Mouse (Mus musculus) splenic B cell, adult 2 months (primary cell): ENCODE data around the gene S1pr5.

ENCODE experiments used
- DNase-seq: peaks from one replicate; pipeline ENCODE4 v3.0.0-alpha.2; 2011; ENCODE audit warnings: low read depth, low spot score
- H3K27me3 ChIP-seq: 2 replicates; pipeline ENCODE4 v1.6.1; 2012; ENCODE audit warnings: mild to moderate bottlenecking, low read length, moderate library complexity, mixed read lengths; ENCODE audit not compliant: control insufficient read depth, poor library complexity, insufficient read depth, severe bottlenecking
- H3K36me3 ChIP-seq: 2 replicates; pipeline ENCODE4 v1.6.1; 2012; ENCODE audit warnings: mild to moderate bottlenecking, low read length, moderate library complexity, mixed read lengths; ENCODE audit not compliant: control insufficient read depth, poor library complexity, insufficient read depth, severe bottlenecking

Gene S1pr5

DNA sequence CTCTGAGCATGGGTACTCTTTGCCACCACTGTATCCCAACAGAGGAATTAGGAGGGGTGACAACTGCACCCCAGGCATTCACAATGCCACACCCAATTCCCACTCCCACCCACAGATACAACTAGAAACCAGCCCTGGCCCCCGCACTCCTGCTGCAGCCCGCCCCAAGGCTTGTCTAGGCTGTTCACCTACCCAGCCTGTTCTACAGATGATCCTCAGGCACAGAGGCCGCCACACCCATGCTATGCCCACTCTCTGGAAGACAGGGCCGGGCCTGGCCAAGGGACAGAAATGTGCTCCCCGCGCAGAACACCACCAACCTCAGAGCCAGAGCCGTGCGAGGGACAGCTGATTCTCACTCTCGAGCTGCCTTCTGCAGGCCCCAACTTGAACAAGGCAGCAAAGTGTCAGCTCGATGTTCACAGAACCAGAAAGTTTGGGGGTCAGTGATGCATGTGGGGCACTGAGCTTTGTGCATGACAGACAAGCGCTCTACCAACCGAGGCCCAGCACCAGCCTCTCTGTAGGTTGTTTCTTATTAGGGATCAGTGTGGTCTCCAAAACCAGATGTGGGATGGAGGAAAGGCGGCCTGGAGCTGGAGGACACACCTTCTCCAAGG, 3.0 kb upstream of the S1pr5 start:
- Histone ChIP-seq H3K27me3 (no peaks in the 10 kb centered on the region), H3K36me3 (no peaks in the 10 kb centered on the region)
- no peak for DNase-seq

DNA sequence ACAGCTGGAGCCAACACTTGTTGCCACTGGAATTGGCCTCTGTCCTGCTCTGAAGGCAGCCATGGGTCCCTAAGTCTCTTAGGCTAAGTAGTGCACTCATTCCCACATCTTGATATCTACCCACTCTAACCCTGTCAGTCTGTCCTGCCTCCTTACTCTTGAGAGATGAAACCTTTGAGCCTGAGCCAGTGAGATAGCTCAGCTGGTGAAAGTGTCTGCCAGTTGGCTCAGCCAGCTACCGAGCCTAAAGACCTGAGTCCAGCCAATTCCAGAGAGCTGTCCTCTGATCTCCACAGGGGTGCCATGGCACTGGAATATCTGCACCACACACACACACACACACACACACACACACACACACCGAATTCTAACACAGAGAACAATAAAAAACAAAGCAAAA, 2.3 kb upstream of the S1pr5 start:
- DNase-seq, result no peak
- Histone ChIP-seq H3K27me3 (no peaks in the 10 kb centered on the region), H3K36me3 (no peaks in the 10 kb centered on the region)

DNA sequence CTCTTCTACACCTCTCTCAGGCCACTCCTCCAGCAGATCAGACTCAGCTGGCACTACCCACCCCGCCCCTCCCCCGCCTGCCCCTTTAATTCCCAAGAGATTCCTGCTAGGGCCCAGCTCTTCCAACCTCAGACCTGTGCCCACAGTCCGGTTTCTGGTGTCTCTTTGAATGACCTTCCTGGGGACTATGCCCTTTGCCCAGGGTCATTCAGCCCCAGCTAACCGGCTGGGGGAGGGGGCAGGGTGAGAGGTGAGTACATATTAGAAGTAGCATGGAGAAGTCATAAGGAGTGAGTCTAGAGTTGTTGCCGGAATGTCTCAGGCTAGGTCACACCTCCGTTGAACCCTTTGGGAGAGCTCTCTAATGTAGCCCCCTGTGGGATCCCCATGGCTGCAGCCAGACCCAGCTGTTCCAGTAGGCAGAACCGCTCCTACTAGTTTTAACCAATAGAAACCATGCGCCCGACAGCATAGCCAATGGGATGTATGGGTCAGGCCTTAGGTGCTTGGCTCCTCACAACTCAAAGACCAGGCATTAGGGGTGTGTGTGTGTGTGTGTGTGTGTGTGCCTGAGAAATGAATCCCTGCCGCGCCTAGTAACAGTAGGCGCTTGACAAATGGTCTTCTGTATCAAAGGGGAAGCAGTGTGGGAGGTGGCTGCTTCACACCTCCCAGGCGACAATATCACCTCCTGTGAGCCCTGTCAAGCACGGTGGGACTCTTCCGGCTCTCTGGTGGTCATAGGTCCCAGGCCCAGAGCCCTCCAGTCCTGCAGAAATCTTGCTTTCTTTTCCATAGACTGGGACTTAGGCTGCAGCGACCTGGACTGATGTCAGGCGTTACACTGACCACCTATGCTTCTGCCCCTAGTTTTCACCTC, 1.6 kb upstream of the S1pr5 start:
- H3K36me3 ChIP-seq, result no peaks in the 10 kb centered on the region
- DNase-seq, result no peak
- no peaks in the 10 kb centered on the region for H3K27me3 ChIP-seq

DNA sequence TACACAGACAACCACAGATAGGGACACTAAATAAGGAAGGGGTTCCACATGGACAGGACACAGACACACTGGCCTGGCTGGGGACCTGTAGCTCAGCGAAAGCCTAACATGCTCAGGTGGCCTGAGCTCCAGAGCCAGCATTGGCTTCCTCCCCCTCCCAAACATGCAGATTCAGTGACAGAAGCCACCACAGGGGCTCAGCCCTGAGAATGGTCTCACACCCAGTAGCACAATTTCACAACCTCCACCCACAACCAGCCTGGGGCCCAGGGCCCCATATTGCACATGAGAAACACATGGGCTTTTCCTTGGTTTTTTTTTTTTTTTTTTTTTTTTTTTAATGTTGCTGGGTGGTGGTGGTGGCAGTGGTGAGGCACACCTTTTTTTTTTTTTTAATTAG, 1.9 kb downstream of the S1pr5 start:
- no peak for DNase-seq
- no peaks in the 10 kb centered on the region; the same call in 1 of the 2 replicates for H3K27me3 ChIP-seq
- H3K36me3 ChIP-seq, result no peaks in the 10 kb centered on the region

DNA sequence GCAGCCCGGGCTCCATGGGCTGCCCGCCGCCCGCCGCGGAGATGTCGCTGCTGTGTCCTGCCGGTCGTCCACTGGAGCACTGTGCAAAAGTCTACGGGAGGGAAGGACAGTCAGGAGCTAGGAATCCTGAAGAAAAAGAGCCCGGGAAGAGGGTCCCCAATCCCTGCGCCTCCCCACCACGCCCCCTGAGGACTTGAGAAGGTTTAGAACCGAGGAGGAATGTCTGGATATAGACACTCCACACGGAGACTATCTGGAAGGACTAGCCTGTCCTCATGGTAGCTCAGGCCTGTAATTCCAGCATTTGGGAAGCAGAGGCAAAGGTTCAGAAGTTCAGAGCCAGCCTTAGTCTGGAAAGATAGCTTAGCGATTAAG, 3.1 kb downstream of the S1pr5 start:
- Histone ChIP-seq H3K27me3 (no peaks in the 10 kb centered on the region; the same call in 1 of the 2 replicates), H3K36me3 (no peaks in the 10 kb centered on the region)
- no peak for DNase-seq

DNA sequence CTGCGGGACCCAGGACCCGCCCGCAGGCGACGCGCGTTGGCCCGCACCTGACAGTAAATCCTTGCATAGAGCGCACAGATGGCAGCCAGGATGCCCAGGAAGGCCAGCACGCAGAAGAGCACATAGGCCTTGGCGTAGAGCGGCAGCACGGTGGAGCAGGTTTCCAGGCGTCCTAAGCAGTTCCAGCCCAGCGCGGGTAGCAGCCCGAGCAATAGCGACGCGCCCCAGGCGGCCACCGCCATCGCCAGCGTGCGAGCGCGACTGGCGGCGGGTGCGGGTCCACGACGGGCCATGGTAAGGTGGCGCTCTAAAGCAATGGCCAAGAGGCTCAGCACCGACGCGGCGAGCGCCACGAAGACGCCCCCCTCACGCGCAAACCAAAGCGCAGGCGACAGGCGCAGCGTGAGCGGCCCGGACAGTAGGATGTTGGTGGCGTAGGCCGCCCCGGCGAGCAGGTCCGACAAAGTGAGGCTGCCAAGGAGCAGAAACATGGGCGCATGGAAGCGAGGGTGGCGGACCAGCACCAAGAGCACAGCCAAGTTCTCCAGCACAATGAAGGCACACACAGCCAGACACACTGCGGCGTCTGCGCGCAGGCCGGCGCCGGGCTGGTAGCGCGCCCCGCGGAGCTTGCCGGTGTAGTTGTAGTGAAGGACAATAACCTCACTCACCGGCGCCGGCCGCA, 3.7 kb downstream of the S1pr5 start:
- peak; percentile 50 for DNase-seq
- Histone ChIP-seq H3K36me3 (no peaks in the 10 kb centered on the region), H3K27me3 (no peaks in the 10 kb centered on the region; the same call in 1 of the 2 replicates)

DNA sequence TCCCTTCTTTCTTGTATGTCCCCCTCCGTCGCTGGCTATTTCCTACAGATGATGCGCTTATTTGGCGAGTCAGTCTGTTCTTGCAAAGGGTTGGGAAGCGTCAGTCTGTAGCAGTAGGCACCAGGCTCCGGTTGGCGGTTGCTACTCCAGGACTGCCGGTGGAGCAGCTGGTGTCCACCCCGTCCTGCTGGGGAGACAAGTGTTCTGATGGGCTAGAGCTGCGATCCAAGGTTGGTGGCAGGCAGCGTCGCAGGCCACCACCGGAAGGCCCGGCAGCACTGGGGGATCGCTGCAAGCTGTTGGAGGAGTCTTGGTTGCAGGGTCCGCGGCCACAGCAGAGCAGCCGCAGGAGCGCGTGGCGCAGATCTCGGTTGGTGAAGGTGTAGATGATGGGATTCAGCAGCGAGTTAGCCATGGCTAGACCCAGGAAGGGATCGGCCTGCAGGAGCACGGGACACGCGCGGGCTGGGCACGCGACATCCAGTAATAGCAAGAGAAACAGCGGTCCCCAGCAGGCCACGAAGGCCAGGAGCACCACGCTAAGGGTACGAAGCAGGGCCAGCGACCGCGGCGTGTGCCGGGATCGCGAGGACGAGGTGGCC, 4.3 kb downstream of the S1pr5 start:
- Histone ChIP-seq H3K36me3 (no peaks in the 10 kb centered on the region), H3K27me3 (no peaks in the 10 kb centered on the region; the same call in 1 of the 2 replicates)
- DNase-seq, result no peak

DNA sequence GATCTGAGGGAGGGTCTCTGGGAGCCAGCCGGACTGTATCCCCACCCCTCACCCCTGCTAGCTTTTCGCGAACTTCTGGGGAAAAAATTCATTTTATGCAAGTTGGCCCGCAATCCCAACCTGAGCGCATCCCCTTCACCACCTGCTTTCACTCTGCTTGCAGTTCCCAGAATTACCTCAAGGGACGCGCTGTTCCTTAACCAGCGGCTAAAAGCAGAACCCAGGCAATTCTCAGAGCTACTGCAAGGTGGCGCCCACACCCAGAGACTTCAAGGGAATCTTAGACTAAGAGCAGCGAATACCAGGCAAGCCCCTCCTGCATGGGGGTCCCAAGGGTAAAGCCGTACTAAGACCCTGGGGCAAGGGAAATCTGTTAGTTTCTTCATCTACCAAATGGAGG, 6.9 kb downstream of the S1pr5 start:
- DNase-seq, result peak; percentile 95

DNA sequence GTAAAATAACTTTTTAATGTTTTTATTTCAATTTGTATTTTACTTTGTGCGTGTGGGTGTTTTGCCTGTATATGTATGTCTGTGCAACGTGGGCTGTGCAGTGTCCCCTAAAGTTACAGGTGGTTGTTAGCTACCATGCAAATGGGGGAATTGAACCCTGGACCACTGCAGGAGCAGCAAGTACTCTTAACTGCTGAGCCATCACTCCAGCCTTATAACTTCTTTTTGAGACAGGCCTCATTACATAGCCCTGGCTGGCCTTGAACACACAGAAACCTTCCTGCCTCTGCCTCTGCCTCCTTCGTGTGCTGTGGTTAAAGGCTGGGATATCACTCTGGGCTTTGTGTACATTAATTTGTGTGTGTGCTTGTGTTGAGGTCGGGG, 8.8 kb downstream of the S1pr5 start:
- DNase-seq, result peak; percentile 44
- no peaks in the 10 kb centered on the region; the same call in 1 of the 2 replicates for H3K27me3 ChIP-seq

More for the DNA sequence above, 6.9 kb downstream of the S1pr5 start:
- no peaks in the 10 kb centered on the region for H3K36me3 ChIP-seq
- H3K27me3 ChIP-seq, result no peaks in the 10 kb centered on the region; the same call in 1 of the 2 replicates

DNA sequence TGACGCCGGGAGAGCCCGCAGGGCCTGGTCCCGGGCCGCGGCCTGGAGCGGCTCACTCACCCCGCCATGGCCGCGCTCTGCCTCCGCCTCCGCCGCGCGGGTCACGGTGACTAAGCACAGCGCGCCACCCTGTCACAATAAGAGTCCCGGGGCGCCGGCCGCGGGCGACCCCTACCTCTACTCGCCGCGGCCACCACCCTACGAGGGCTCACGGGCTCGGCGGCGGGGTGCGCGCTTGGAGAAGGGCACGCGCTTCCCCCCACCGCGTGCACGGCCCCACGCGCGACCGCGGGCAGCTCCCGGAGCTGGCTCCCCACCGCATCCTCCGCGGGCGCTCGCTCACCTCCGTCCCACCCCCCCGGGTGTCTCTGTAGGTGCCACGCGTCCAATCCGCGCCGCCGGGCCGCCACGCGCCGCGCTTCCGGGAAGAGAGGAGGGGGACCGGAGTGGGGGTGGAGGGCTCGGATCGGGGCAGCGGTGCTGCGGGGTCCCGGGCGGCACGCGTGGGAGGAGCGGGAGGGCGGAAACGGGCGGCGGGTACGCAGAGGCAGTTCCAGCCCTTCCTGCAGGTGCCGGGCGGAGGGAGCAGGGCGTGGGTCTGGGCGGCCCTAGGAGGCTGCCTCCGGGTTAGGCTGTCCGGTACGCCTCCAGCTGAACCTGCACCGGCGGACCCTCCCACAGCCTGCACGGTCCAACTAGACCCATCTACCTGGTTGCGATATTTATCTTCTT, 9.3 kb downstream of the S1pr5 start, which contains the start of gene Keap1:
TSS of gene Keap1 (minus strand) at position 629 of the 732 bp plus-strand sequence.
- DNase-seq, result peak; percentile 73
- peaks cover 3% of the 10 kb centered on the region; the same call in 1 of the 2 replicates for H3K36me3 ChIP-seq
- no peaks in the 10 kb centered on the region; the same call in 1 of the 2 replicates for H3K27me3 ChIP-seq

More for the DNA sequence above, 8.8 kb downstream of the S1pr5 start:
- H3K36me3 ChIP-seq, result no peaks in the 10 kb centered on the region

DNA sequence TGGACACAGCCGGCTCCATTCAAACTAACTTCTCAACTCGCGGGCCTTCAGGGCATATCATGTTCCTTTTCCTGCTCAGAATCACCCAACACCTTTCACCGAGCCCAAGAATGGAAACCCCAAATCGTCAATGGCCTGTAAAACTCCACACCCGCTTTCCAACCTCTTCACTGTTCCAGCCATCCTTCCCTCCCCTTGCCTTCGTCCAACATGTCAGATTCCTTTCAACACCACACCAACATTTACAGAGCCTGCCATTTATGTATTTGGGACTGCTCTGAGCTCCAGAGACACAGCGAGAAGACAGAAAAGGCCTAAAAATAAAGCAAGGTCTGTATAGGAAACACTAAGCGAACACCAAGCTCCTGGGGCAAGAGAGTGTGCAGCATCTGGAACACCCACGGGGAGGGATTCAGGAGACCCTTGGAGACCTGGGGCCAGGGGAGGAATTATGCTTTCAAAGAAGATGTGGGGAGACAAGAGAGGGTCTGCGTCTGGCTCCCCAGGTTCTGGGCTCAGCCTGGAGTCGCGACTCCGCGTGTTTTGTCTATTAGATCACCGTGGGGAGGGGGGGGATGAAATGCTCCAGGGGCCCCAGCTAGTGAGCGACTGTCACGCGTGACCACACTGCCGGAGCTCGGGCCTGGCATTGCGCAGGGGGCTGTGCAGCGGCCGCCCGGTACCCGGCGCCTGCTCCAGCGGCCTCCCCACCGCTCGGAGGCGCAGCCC, 10.1 kb downstream of the S1pr5 start:
- Histone ChIP-seq H3K27me3 (no peaks in the 10 kb centered on the region; the same call in 1 of the 2 replicates), H3K36me3 (peaks cover 7% of the 10 kb centered on the region)
- no peak for DNase-seq

DNA sequence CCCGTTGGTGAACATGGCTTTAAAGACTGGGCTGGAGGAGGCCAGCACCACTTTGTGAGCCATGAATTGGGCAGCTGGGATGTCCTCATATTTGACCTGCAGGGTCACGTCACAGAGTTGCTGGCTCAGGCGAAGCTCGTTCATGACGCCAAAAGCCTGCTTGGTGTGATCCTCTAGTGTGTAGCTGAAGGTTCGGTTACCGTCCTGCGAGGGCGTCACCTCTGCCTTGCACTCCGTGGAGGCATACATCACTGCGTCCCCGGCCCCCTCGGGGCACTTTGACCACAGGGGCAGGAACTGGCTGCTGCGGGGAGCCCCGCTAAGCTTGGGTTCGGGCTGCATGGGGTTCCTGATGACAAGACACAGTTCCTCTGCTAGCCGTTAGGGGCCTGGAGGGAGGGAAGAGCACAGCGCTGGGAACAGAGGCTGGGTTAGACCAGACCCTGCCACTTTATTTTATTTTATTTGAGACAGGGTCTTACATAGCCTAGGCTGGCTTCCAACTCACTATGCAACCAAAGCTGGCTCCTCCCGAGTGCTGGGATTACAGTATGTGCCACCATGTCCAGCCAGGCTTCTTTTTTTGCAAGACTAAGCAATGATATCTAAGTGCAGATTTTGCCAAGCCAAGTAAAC, 10.8 kb downstream of the S1pr5 start:
- DNase-seq, result peak; percentile 72
- H3K27me3 ChIP-seq, result no peaks in the 10 kb centered on the region; the same call in 1 of the 2 replicates
- H3K36me3 ChIP-seq, result peaks cover 9% of the 10 kb centered on the region

DNA sequence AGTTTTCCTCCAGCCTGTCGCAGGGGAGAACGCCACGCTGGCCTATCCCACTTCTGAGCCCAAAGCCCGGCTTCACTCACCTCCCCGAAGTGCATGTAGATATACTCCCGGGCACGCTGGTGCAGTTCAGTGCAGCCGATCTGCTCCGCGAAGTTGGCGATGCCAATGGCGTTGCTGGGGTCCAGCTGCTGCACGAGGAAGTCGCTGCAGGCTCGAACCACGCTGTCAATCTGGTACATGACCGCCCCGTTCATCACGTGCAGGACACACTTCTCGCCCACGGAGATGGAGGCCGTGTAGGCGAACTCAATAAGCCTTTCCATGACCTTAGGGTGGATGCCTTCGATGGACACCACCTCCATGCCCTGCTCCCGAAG, 11.3 kb downstream of the S1pr5 start:
- Histone ChIP-seq H3K27me3 (no peaks in the 10 kb centered on the region; the same call in 1 of the 2 replicates), H3K36me3 (peaks cover 10% of the 10 kb centered on the region)
- peak; percentile 44 for DNase-seq
